ENCODE assay signal across 21 mouse cellular contexts in the genomic region with DNA sequence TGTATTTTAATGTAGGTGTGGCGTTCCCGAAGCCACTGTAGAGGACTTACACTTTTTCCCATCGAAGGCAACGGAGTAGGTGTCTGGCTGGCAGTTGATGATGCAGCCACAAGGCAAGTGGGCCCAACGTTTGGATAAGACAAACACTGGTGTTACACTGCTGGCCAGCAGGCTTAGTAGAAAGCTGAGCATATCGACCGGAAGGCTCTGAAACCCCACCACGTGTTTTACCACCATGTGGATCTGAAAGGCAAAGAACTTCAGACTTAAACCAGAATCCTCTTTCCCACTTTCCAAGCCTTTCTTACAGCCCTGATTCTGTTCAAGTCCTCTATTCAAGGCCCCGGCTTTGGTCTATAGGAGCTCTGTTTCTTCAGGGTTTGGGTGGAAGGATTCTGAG. TPM values are rescaled to one million over a fixed set of nuclear protein-coding genes. Genes with fewer than 3 reads are reported as not detected.
A peak's percentile ranks its signal among the peaks of the same experiment; 100 is the strongest.
DNase-seq lines count a peak whose midpoint lies in the region; ATAC-seq and TF ChIP-seq lines count a peak whose summit lies in the region.
"Had no signal": no experiment of that assay in that cellular context is flagged by ENCODE, and none has a peak within 500 bp of the region (broad histone marks: within the 10 kb centered on the region; RNA-seq: fewer than 3 reads in every experiment).

No protein-coding gene starts in this region.

- TF ChIP-seq CTCF in stomach, postnatal 0 days (IDR thresholded peaks at IDR 0.05; ENCODE audit: low read depth) = no peak

- DNase-seq in hindbrain, embryonic 14.5 days (ENCODE audit: low spot score) = no peak
- DNase-seq in hindbrain, embryonic 10.5 days (ENCODE audit: low spot score) = no peak
- DNase-seq in stomach, postnatal 0 days (ENCODE audit: low spot score) = no peak
- DNase-seq in midbrain, embryonic 14.5 days = no peak
- no peak for DNase-seq in left cerebral cortex, adult 9 months (ENCODE audit: low spot score in 2 of 2)
- DNase-seq in ovary, postnatal 14 days (ENCODE audit: low spot score) = no peak
- DNase-seq: adrenal gland, postnatal 36 days; embryo, embryonic 11 days; gastrocnemius, postnatal 10 days; heart, adult 18-20 months; kidney, adult 9 months; lung, postnatal 10 days had no signal

- no peaks in the 10 kb centered on the region for H3K36me3 ChIP-seq in hindbrain, embryonic 14.5 days (replicated peaks; ENCODE audit: control insufficient read depth, insufficient read depth)
- H3K36me3 ChIP-seq in hindbrain, embryonic 10.5 days = no peaks in the 10 kb centered on the region
- no peaks in the 10 kb centered on the region for H3K36me3 ChIP-seq in stomach, embryonic 15.5 days
- H3K36me3 ChIP-seq in stomach, postnatal 0 days (ENCODE audit: control insufficient read depth, insufficient read depth, low read length) = no peaks in the 10 kb centered on the region
- H3K36me3 ChIP-seq in midbrain, embryonic 14.5 days (ENCODE audit: control insufficient read depth, insufficient read depth, low read length) = no peaks in the 10 kb centered on the region
- no peaks in the 10 kb centered on the region for H3K36me3 ChIP-seq in kidney, embryonic 16.5 days (ENCODE audit: insufficient read depth, low read length)
- H3K36me3 ChIP-seq: embryonic facial prominence, embryonic 15.5 days; G1E; heart, embryonic 15.5 days; limb, embryonic 15.5 days had no signal

- H3K4me3 ChIP-seq in hindbrain, embryonic 14.5 days (replicated peaks; ENCODE audit: low read length) = peak overlapping the region; percentile 56; the same call in 1 of the 2 replicates
- no peak overlapping the region; the same call in 1 of the 2 replicates for H3K4me3 ChIP-seq in hindbrain, embryonic 10.5 days
- no peak overlapping the region for H3K4me3 ChIP-seq in stomach, embryonic 15.5 days (replicated peaks)
- no peak overlapping the region for H3K4me3 ChIP-seq in stomach, postnatal 0 days (ENCODE audit: low read depth, low read length)
- peak overlapping the region; percentile 56; the same call in 1 of the 2 replicates for H3K4me3 ChIP-seq in midbrain, embryonic 14.5 days (replicated peaks; ENCODE audit: low read depth, low read length)
- H3K4me3 ChIP-seq in kidney, embryonic 16.5 days (ENCODE audit: low read length) = no peak overlapping the region
- H3K4me3 ChIP-seq: megakaryocyte, embryonic 14.5 days had no signal

- 0 out of 2 replicates have a peak, but pooled peaks cover 8% of the 10 kb centered on the region for H3K27me3 ChIP-seq in hindbrain, embryonic 14.5 days (ENCODE audit: control insufficient read depth, insufficient read depth, low read length)
- peaks cover 30% of the 10 kb centered on the region for H3K27me3 ChIP-seq in hindbrain, embryonic 10.5 days (ENCODE audit: insufficient read depth, poor library complexity, severe bottlenecking)
- peaks cover 7% of the 10 kb centered on the region; the same call in 1 of the 2 replicates for H3K27me3 ChIP-seq in stomach, embryonic 15.5 days (replicated peaks)
- no peaks in the 10 kb centered on the region for H3K27me3 ChIP-seq in stomach, postnatal 0 days (ENCODE audit: control insufficient read depth, insufficient read depth, low read length)
- no peaks in the 10 kb centered on the region; the same call in 1 of the 2 replicates for H3K27me3 ChIP-seq in midbrain, embryonic 14.5 days (ENCODE audit: control insufficient read depth, insufficient read depth, low read length)
- peaks cover 12% of the 10 kb centered on the region for H3K27me3 ChIP-seq in kidney, embryonic 16.5 days (ENCODE audit: insufficient read depth, low read length)

- 75% methylated on average over 9 of the region's 9 CpGs for WGBS in hindbrain, embryonic 14.5 days
- WGBS in hindbrain, embryonic 10.5 days = 77% methylated on average over 9 of the region's 9 CpGs
- 66% methylated on average over 9 of the region's 9 CpGs for WGBS in stomach, embryonic 15.5 days
- 69% methylated on average over 9 of the region's 9 CpGs for WGBS in stomach, postnatal 0 days
- 79% methylated on average over 9 of the region's 9 CpGs for WGBS in midbrain, embryonic 14.5 days
- 78% methylated on average over 9 of the region's 9 CpGs for WGBS in kidney, embryonic 16.5 days

- H3K9ac ChIP-seq in hindbrain, embryonic 14.5 days = no peak overlapping the region
- no peak overlapping the region for H3K9ac ChIP-seq in stomach, embryonic 15.5 days
- H3K9ac ChIP-seq in stomach, postnatal 0 days (ENCODE audit: low read length) = no peak overlapping the region
- no peak overlapping the region for H3K9ac ChIP-seq in midbrain, embryonic 14.5 days (replicated peaks; ENCODE audit: low read length)
- no peak overlapping the region for H3K9ac ChIP-seq in kidney, embryonic 16.5 days (replicated peaks; ENCODE audit: low read length)
- H3K9ac ChIP-seq: embryonic facial prominence, embryonic 15.5 days; heart, embryonic 15.5 days; limb, embryonic 15.5 days had no signal

- H3K4me1 ChIP-seq in hindbrain, embryonic 14.5 days (replicated peaks; ENCODE audit: control insufficient read depth, insufficient read depth, low read length) = peaks cover 8% of the 10 kb centered on the region; the same call in 1 of the 2 replicates
- peaks cover 15% of the 10 kb centered on the region for H3K4me1 ChIP-seq in hindbrain, embryonic 10.5 days (replicated peaks)
- no peaks in the 10 kb centered on the region for H3K4me1 ChIP-seq in stomach, embryonic 15.5 days
- no peaks in the 10 kb centered on the region for H3K4me1 ChIP-seq in stomach, postnatal 0 days (replicated peaks; ENCODE audit: control insufficient read depth, insufficient read depth)
- peaks cover 7% of the 10 kb centered on the region; the same call in 1 of the 2 replicates for H3K4me1 ChIP-seq in midbrain, embryonic 14.5 days (ENCODE audit: control insufficient read depth, insufficient read depth, low read length)
- H3K4me1 ChIP-seq in kidney, embryonic 16.5 days (ENCODE audit: insufficient read depth, low read length) = 0 out of 2 replicates have a peak, but pooled peaks cover 6% of the 10 kb centered on the region

- no peak overlapping the region for H3K27ac ChIP-seq in hindbrain, embryonic 14.5 days
- no peak overlapping the region for H3K27ac ChIP-seq in hindbrain, embryonic 10.5 days
- no peak overlapping the region for H3K27ac ChIP-seq in stomach, embryonic 15.5 days
- no peak overlapping the region for H3K27ac ChIP-seq in stomach, postnatal 0 days (replicated peaks)
- H3K27ac ChIP-seq in midbrain, embryonic 14.5 days (replicated peaks; ENCODE audit: low read depth, low read length) = no peak overlapping the region
- no peak overlapping the region for H3K27ac ChIP-seq in kidney, embryonic 16.5 days (ENCODE audit: low read length)
- H3K27ac ChIP-seq: embryonic facial prominence, embryonic 15.5 days; heart, embryonic 15.5 days; limb, embryonic 15.5 days had no signal

- ATAC-seq in hindbrain, embryonic 14.5 days (ENCODE audit: low FRiP score) = no peak
- ATAC-seq in stomach, embryonic 15.5 days (ENCODE audit: insufficient read depth, low FRiP score, low read depth) = no peak
- no peak for ATAC-seq in stomach, postnatal 0 days (ENCODE audit: low FRiP score, low TSS enrichment)
- ATAC-seq in midbrain, embryonic 14.5 days (ENCODE audit: low FRiP score, low TSS enrichment) = no peak
- ATAC-seq in kidney, embryonic 16.5 days (ENCODE audit: low FRiP score, low TSS enrichment) = no peak

- no peak for TF ChIP-seq EP300 in stomach, postnatal 0 days (optimal IDR thresholded peaks at IDR 0.05)

- H3K4me2 ChIP-seq in hindbrain, embryonic 14.5 days (replicated peaks) = peak overlapping the region; percentile 95
- peak overlapping the region; percentile 77; the same call in 1 of the 2 replicates for H3K4me2 ChIP-seq in stomach, embryonic 15.5 days
- no peak overlapping the region for H3K4me2 ChIP-seq in stomach, postnatal 0 days (replicated peaks; ENCODE audit: low read depth)
- H3K4me2 ChIP-seq in midbrain, embryonic 14.5 days (ENCODE audit: low read length) = peak overlapping the region; percentile 96
- H3K4me2 ChIP-seq in kidney, embryonic 16.5 days (replicated peaks; ENCODE audit: low read depth, low read length) = no peak overlapping the region

- H3K9me3 ChIP-seq in hindbrain, embryonic 14.5 days (ENCODE audit: control insufficient read depth, low read length) = no peaks in the 10 kb centered on the region
- no peaks in the 10 kb centered on the region for H3K9me3 ChIP-seq in hindbrain, embryonic 10.5 days
- H3K9me3 ChIP-seq in stomach, embryonic 15.5 days = no peaks in the 10 kb centered on the region
- H3K9me3 ChIP-seq in stomach, postnatal 0 days (ENCODE audit: control insufficient read depth, low read length) = no peaks in the 10 kb centered on the region
- H3K9me3 ChIP-seq in midbrain, embryonic 14.5 days (ENCODE audit: control insufficient read depth, low read length) = no peaks in the 10 kb centered on the region
- H3K9me3 ChIP-seq in kidney, embryonic 16.5 days (ENCODE audit: low read length) = no peaks in the 10 kb centered on the region
- H3K9me3 ChIP-seq: embryonic facial prominence, embryonic 15.5 days; heart, embryonic 15.5 days; limb, embryonic 15.5 days; megakaryocyte, embryonic 14.5 days had no signal

RNA-seq across cellular contexts. Expression of a gene that starts 2.5 kb away (rescaled TPM):
- polyA plus RNA-seq in hindbrain, embryonic 14.5 days (2014; fragmentation: Nextera tagmentation; extraction: Ambion mirVana) = 2.9 and 3.4 TPM in 2 replicates
- polyA plus RNA-seq in hindbrain, embryonic 10.5 days (2016; fragmentation: Nextera tagmentation; extraction: Ambion mirVana) = 0.30 and 0.39 TPM in 2 replicates
- 0.05 and 0.13 TPM in 2 replicates for polyA plus RNA-seq in stomach, embryonic 15.5 days (2015; fragmentation: Nextera tagmentation; extraction: Ambion mirVana)
- polyA plus RNA-seq in stomach, postnatal 0 days (2015; fragmentation: Nextera tagmentation; extraction: Ambion mirVana) = 0.04 and 0.08 TPM in 2 replicates
- polyA plus RNA-seq in midbrain, embryonic 14.5 days (2014; fragmentation: Nextera tagmentation; extraction: Ambion mirVana) = 2.4 and 3.2 TPM in 2 replicates
- polyA plus RNA-seq in kidney, embryonic 16.5 days (2015; fragmentation: Nextera tagmentation; extraction: Ambion mirVana) = not detected in 2 replicates
- polyA plus RNA-seq: G1E; liver, embryonic 16.5 days; thymus, postnatal 0 days had no signal

Comparison
In these comparisons a context has a peak if more than half of its experiments do, and no peak if none do; other contexts are left out.
1. H3K4me2 ChIP-seq: peak in hindbrain, embryonic 14.5 days (single experiment), stomach, embryonic 15.5 days (single experiment) and midbrain, embryonic 14.5 days (single experiment); none in stomach, postnatal 0 days (single experiment) and kidney, embryonic 16.5 days (single experiment).
2. H3K4me3 ChIP-seq: peak in hindbrain, embryonic 14.5 days (single experiment) and midbrain, embryonic 14.5 days (single experiment); none in hindbrain, embryonic 10.5 days (single experiment), stomach, embryonic 15.5 days (single experiment), stomach, postnatal 0 days (single experiment) and kidney, embryonic 16.5 days (single experiment).